Mouse (Mus musculus) heart, adult 2 months (tissue): ENCODE results near the gene Ccdc40.

Experiments used
- CTCF ChIP-seq: fragments of 200-600 bp; IDR thresholded peaks from 2 replicates; pipeline ENCODE4 v1.8.1; 2022; ENCODE audit warnings: antibody characterized with exemption, mild to moderate bottlenecking, moderate library complexity
- EP300 ChIP-seq: fragments of 200-500 bp; IDR thresholded peaks from 2 replicates; pipeline ENCODE4 v1.6.1; 2011; ENCODE audit warnings: low read depth, low read length, control low read depth; ENCODE audit not compliant: insufficient read depth
- POLR2A ChIP-seq: fragments of 200-500 bp; IDR thresholded peaks from 2 replicates; pipeline ENCODE4 v1.6.1; 2011; ENCODE audit warnings: mild to moderate bottlenecking, low read depth, low read length, control low read depth; ENCODE audit not compliant: insufficient read depth

DNA sequence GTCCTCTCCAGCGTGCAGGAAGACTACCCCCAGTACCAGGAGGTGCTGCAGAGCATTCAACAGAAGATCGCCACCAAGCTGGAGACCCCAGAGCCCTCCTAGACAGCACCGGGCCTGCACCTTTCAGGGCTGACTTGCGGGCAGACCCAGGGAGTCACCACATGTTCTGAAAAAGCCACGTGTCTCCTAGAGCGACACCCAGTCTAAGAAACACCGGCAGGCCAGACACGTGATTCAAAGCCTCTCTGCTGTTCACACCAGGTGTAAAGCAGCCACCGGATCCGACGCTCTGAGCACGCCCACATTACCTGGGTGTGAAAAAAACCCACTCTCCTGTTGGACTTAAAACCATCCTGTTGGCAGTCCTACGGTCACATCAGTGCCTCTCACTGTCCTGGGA, 36.0 kb downstream of the Ccdc40 start:
- TF ChIP-seq CTCF, result no peak
- TF ChIP-seq POLR2A, result no peak
- no peak for TF ChIP-seq EP300
